Mouse (Mus musculus) embryonic facial prominence, embryonic 14.5 days (tissue): ENCODE measurements at regions not wholly inside any gene's neighbourhood (a gene's known extent, or its start where the extent isn't known, plus 50 kb on each side); places are given as distances from the start of the nearest gene placed in this dataset.
A peak's percentile ranks its signal among the peaks of the same experiment; 100 is the strongest.

Experiments used
- ATAC-seq: fragments of 200-750 bp; cut with Nextera tagmentation; 2 replicates; pipeline ENCODE4 v1.8.0; 2017; ENCODE audit warnings: low read depth, moderate number of reproducible peaks, moderate TSS enrichment
- DNase-seq: peaks from one replicate; pipeline ENCODE4 v3.0.0-alpha.2; 2015; ENCODE audit warnings: low spot score
- H3K27ac ChIP-seq: fragments of 300-500 bp; sonication (generic); replicated peaks from 2 replicates; pipeline ENCODE4 v1.5.1; 2014; ENCODE audit warnings: low read depth, mild to moderate bottlenecking, low read length, moderate library complexity
- H3K27me3 ChIP-seq: fragments of 300-500 bp; sonication (generic); replicated peaks from 2 replicates; pipeline ENCODE4 v1.6.1; 2014; ENCODE audit warnings: low read length; ENCODE audit not compliant: control insufficient read depth, insufficient read depth
- H3K36me3 ChIP-seq: fragments of 300-500 bp; sonication (generic); 2 replicates; pipeline ENCODE4 v1.6.1; 2014; ENCODE audit warnings: low read length, mixed read lengths; ENCODE audit not compliant: control insufficient read depth, insufficient read depth
- H3K4me1 ChIP-seq: fragments of 300-500 bp; sonication (generic); 2 replicates; pipeline ENCODE4 v1.6.1; 2014; ENCODE audit warnings: antibody characterized with exemption, low read length; ENCODE audit not compliant: control insufficient read depth, insufficient read depth
- H3K4me2 ChIP-seq: fragments of 300-500 bp; sonication (generic); 2 replicates; pipeline ENCODE4 v1.6.1; 2014; ENCODE audit warnings: low read depth, mild to moderate bottlenecking, low read length, moderate library complexity, mixed read lengths
- H3K4me3 ChIP-seq: fragments of 300-500 bp; sonication (generic); 2 replicates; pipeline ENCODE4 v1.5.1; 2014; ENCODE audit warnings: low read depth, mild to moderate bottlenecking, low read length
- H3K9ac ChIP-seq: fragments of 300-500 bp; sonication (generic); 2 replicates; pipeline ENCODE4 v1.6.1; 2014; ENCODE audit warnings: low read depth, mild to moderate bottlenecking, low read length, moderate library complexity, mixed read lengths
- H3K9me3 ChIP-seq: fragments of 300-500 bp; sonication (generic); 2 replicates; pipeline ENCODE4 v1.6.1; 2016; ENCODE audit warnings: low read length; ENCODE audit not compliant: control insufficient read depth
- WGBS: fragments of 180-500 bp; shearing (Covaris S2); extraction: QIAGEN DNeasy Blood & Tissue Kit; methylation state at CpG from one replicate; pipeline ENCODE4 v1.1.7; 2014; 5-methylcytosine and 5-hydroxymethylcytosine counted together

- DNase-seq (peak; percentile 16), ATAC-seq (no peak)
- WGBS: 66% methylated on average over 12 of the region's 12 CpGs
- H3K4me2 ChIP-seq: no peak overlapping the region
- H3K9ac ChIP-seq: no peak overlapping the region
- H3K27ac ChIP-seq: no peak overlapping the region
- no peaks in the 10 kb centered on the region for H3K36me3 ChIP-seq
- H3K27me3 ChIP-seq: no peaks in the 10 kb centered on the region
- H3K9me3 ChIP-seq: no peaks in the 10 kb centered on the region
- H3K4me1 ChIP-seq: no peaks in the 10 kb centered on the region
- H3K4me3 ChIP-seq: no peak overlapping the region
Observed at GRCm38 (mm10) chr1:126955839-126956720, 125.5 kb upstream of the Nckap5 start.

DNA sequence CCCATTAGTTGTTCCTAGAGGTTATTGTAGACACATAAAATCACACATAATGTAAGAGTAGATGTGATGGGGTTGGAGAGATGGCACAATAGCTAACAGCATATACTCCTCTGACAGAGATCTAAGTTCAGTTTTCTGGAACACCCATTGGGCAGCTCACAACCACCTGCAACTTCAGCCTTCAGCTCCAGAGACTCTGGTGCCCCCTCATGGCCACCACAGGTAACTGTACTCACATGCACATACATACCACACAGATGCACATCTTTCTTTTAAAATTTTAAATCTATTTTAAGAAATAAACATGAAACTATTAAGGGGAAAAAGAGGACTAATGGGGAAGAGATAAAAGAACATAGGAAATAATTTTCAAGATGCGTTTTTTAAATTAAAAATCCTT lies 117.3 kb upstream of the Nckap5 start:
- DNase-seq (no peak), ATAC-seq (no peak)
- Histone ChIP-seq H3K9ac (no peak overlapping the region), H3K27me3 (no peaks in the 10 kb centered on the region), H3K4me1 (no peaks in the 10 kb centered on the region), H3K36me3 (no peaks in the 10 kb centered on the region), H3K9me3 (no peaks in the 10 kb centered on the region), H3K27ac (no peak overlapping the region), H3K4me3 (no peak overlapping the region), H3K4me2 (no peak overlapping the region)
- 93% methylated on average over 1 of the region's 1 CpGs for WGBS

GRCm38 (mm10) chr1:126932658-126933057 lies 102.1 kb upstream of the Nckap5 start:
- Histone ChIP-seq H3K27me3 (no peaks in the 10 kb centered on the region), H3K4me1 (no peaks in the 10 kb centered on the region; the same call in 1 of the 2 replicates), H3K27ac (no peak overlapping the region), H3K9ac (no peak overlapping the region), H3K4me2 (no peak overlapping the region), H3K4me3 (no peak overlapping the region), H3K36me3 (no peaks in the 10 kb centered on the region), H3K9me3 (no peaks in the 10 kb centered on the region)
- no peak for DNase-seq
- no peak for ATAC-seq
- WGBS: 39% methylated on average over 4 of the region's 4 CpGs

GRCm38 (mm10) chr1:126931754-126932153 lies 101.2 kb upstream of the Nckap5 start:
- no peaks in the 10 kb centered on the region for H3K36me3 ChIP-seq
- DNase-seq (peak; percentile 85), ATAC-seq (peak; percentile 45)
- no peak overlapping the region for H3K4me2 ChIP-seq
- no peaks in the 10 kb centered on the region; the same call in 1 of the 2 replicates for H3K4me1 ChIP-seq
- no peak overlapping the region for H3K27ac ChIP-seq
- no peaks in the 10 kb centered on the region for H3K27me3 ChIP-seq
- H3K9me3 ChIP-seq: no peaks in the 10 kb centered on the region
- no peak overlapping the region for H3K9ac ChIP-seq
- 3% methylated on average over 6 of the region's 6 CpGs for whole genome bisulfite sequencing
- no peak overlapping the region for H3K4me3 ChIP-seq

DNA sequence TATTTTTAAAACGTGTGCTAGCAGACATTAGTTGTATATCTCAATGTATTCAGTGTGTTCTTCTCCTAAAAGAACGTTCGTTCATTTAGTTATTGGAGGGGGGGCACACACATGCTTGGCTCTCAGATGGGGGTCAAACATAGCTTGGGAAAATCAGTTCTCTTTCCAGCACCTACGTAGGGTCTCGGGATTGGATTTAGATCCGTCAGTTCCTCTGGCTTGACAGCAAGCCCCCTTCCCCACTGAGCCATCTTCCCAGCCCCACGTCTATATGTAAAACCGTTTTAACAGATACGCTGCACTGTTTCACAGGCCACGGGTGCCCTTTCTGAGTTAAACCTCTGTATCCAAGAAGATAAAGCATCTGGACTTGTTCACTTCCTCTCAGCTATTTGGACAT lies 100.5 kb upstream of the Nckap5 start:
- H3K36me3 ChIP-seq: no peaks in the 10 kb centered on the region
- H3K4me2 ChIP-seq: no peak overlapping the region
- no peak for ATAC-seq
- DNase-seq: no peak
- no peaks in the 10 kb centered on the region for H3K9me3 ChIP-seq
- peaks cover under 1% of the 10 kb centered on the region; the same call in 1 of the 2 replicates for H3K4me1 ChIP-seq
- no peak overlapping the region for H3K4me3 ChIP-seq
- H3K27ac ChIP-seq: no peak overlapping the region
- 72% methylated on average over 10 of the region's 10 CpGs for WGBS
- H3K9ac ChIP-seq: no peak overlapping the region
- no peaks in the 10 kb centered on the region for H3K27me3 ChIP-seq

DNA sequence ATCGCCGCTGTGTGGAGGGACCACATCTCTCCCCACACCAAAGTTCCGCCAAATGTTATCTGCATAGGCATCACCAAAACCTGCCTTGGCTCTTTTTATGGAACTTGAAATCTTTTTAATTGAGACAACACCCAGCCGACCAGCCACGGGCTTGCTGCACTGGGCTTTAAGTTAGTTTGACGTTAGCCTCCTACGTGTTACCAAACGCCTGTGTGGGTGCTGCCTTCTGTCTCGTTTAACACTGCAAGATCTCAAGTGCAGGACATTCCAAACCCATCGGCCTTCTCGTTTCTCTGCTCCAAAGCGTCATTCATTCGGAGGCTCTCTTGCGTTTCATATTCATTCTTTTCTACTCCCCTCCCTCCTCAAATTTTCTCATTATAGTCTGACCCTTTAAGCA lies 100.0 kb upstream of the Nckap5 start:
- ATAC-seq: no peak
- H3K36me3 ChIP-seq: no peaks in the 10 kb centered on the region
- peaks cover 6% of the 10 kb centered on the region; the same call in 1 of the 2 replicates for H3K4me1 ChIP-seq
- no peaks in the 10 kb centered on the region for H3K27me3 ChIP-seq
- no peak overlapping the region for H3K27ac ChIP-seq
- H3K4me2 ChIP-seq: no peak overlapping the region
- H3K9ac ChIP-seq: no peak overlapping the region
- no peak overlapping the region for H3K4me3 ChIP-seq
- H3K9me3 ChIP-seq: no peaks in the 10 kb centered on the region
- WGBS: 82% methylated on average over 14 of the region's 14 CpGs
- DNase-seq: no peak

GRCm38 (mm10) chr1:126929666-126930065 lies 99.1 kb upstream of the Nckap5 start:
- DNase-seq (no peak), ATAC-seq (no peak)
- no peak overlapping the region for H3K4me2 ChIP-seq
- H3K27me3 ChIP-seq: no peaks in the 10 kb centered on the region
- no peak overlapping the region for H3K27ac ChIP-seq
- WGBS: 64% methylated on average over 4 of the region's 4 CpGs
- no peaks in the 10 kb centered on the region for H3K9me3 ChIP-seq
- no peak overlapping the region for H3K9ac ChIP-seq
- no peak overlapping the region for H3K4me3 ChIP-seq
- H3K36me3 ChIP-seq: no peaks in the 10 kb centered on the region
- peaks cover 12% of the 10 kb centered on the region for H3K4me1 ChIP-seq

- no peaks in the 10 kb centered on the region for H3K9me3 ChIP-seq
- DNase-seq (no peak), ATAC-seq (no peak)
- no peaks in the 10 kb centered on the region for H3K27me3 ChIP-seq
- no peaks in the 10 kb centered on the region for H3K36me3 ChIP-seq
- H3K27ac ChIP-seq: no peak overlapping the region
- peaks cover 12% of the 10 kb centered on the region for H3K4me1 ChIP-seq
- H3K9ac ChIP-seq: no peak overlapping the region
- H3K4me3 ChIP-seq: no peak overlapping the region
- WGBS: 45% methylated on average over 7 of the region's 7 CpGs
- no peak overlapping the region for H3K4me2 ChIP-seq
Observed at GRCm38 (mm10) chr1:126928186-126928585, 97.6 kb upstream of the Nckap5 start.
